Mouse (Mus musculus) bone marrow macrophage, adult 2 months (primary cell): ENCODE measurements around the gene Zfp866.

ENCODE experiments used
- CTCF ChIP-seq: IDR thresholded peaks from 2 replicates; pipeline ENCODE4 v1.5.1; 2012; ENCODE audit warnings: low read depth, mild to moderate bottlenecking, low read length, moderate library complexity
- POLR2A ChIP-seq: IDR thresholded peaks from 2 replicates; pipeline ENCODE4 v1.6.1; 2012; ENCODE audit warnings: mild to moderate bottlenecking, low read depth, low read length, borderline replicate concordance

- no peak for TF ChIP-seq CTCF
- TF ChIP-seq POLR2A = no peak
These were observed 16.4 kb downstream of the Zfp866 start, which contains the start of gene Gm20422 for GRCm38 (mm10) chr8:69774503-69775148.
